Mouse (Mus musculus) left cerebral cortex, adult 8-10 months (tissue): ENCODE measurements around the gene Agbl3. TPM values are rescaled to one million over a fixed set of nuclear protein-coding genes. Genes with fewer than 3 reads are reported as not detected.
A peak's percentile ranks its signal among the peaks of the same experiment; 100 is the strongest.

Experiments used
- DNase-seq, 2 experiments: peaks; one replicate each; pipeline ENCODE4 v3.0.0; 2022; ENCODE audit warnings: low spot score in 2 of 2
- total RNA-seq, 4 experiments: library from RNA; stranded (reverse); gene quantifications; 2 replicates each; pipeline ENCODE4 v1.2.4; 2022

Agbl3 gene
- total RNA-seq, 4 experiments from 2014 or later, result 14.4 to 18.7 (median 15.8) TPM

GRCm38 (mm10) chr6:34796881-34797280 lies 16.6 kb downstream of the Agbl3 start:
- no peak for DNase-seq

GRCm38 (mm10) chr6:34797887-34798286 lies 17.7 kb downstream of the Agbl3 start:
- no peak for DNase-seq

GRCm38 (mm10) chr6:34805582-34805981 lies 25.4 kb downstream of the Agbl3 start:
- DNase-seq, result no peak

GRCm38 (mm10) chr6:34810651-34811050 lies 30.4 kb downstream of the Agbl3 start:
- no peak for DNase-seq

- DNase-seq, result peak in 1 of 2 experiments; percentile 8
Measured at GRCm38 (mm10) chr6:34824406-34824805, 44.2 kb downstream of the Agbl3 start.

GRCm38 (mm10) chr6:34832352-34832751 lies 52.1 kb downstream of the Agbl3 start:
- peak in 1 of 2 experiments; percentile 53 for DNase-seq

GRCm38 (mm10) chr6:34861546-34862053 lies 81.4 kb downstream of the Agbl3 start:
- DNase-seq, result no peak

- DNase-seq, result no peak
Measured at GRCm38 (mm10) chr6:34862381-34862780, 82.1 kb downstream of the Agbl3 start.

- DNase-seq, result no peak
Measured at GRCm38 (mm10) chr6:34862791-34863403, 82.7 kb downstream of the Agbl3 start, which contains the start of gene Tmem140. Tmem140 (plus strand) TSS chr6:34863146.

- no peak for DNase-seq
Measured at GRCm38 (mm10) chr6:34863786-34864514, 83.7 kb downstream of the Agbl3 start.

GRCm38 (mm10) chr6:34865213-34865612 lies 85.0 kb downstream of the Agbl3 start:
- no peak for DNase-seq

- DNase-seq, result no peak
Measured at GRCm38 (mm10) chr6:34865711-34866593, 85.7 kb downstream of the Agbl3 start.

- no peak for DNase-seq
Measured at GRCm38 (mm10) chr6:34866786-34867185, 86.6 kb downstream of the Agbl3 start.

GRCm38 (mm10) chr6:34867301-34867994 lies 87.2 kb downstream of the Agbl3 start:
- DNase-seq, result no peak

- no peak for DNase-seq
Measured at GRCm38 (mm10) chr6:34867995-34868350, 87.7 kb downstream of the Agbl3 start.

GRCm38 (mm10) chr6:34868507-34869217 lies 88.4 kb downstream of the Agbl3 start:
- no peak for DNase-seq

- DNase-seq, result no peak
Measured at GRCm38 (mm10) chr6:34869225-34869915, 89.1 kb downstream of the Agbl3 start.

- DNase-seq, result no peak
Measured at GRCm38 (mm10) chr6:34870136-34870535, 89.9 kb downstream of the Agbl3 start.

GRCm38 (mm10) chr6:34870724-34871123 lies 90.5 kb downstream of the Agbl3 start:
- DNase-seq, result no peak

- no peak for DNase-seq
Measured at GRCm38 (mm10) chr6:34871929-34872328, 91.7 kb downstream of the Agbl3 start.
